Mouse (Mus musculus): ENCODE measurements around the gene Nmb. TPM values are rescaled to one million over a fixed set of nuclear protein-coding genes. Genes with fewer than 3 reads are reported as not detected.

Nmb gene
- polyA plus RNA-seq (2015; fragmentation: Nextera tagmentation; extraction: Ambion mirVana) = 5.8 and 9.8 TPM in 2 replicates

GRCm38 (mm10) chr7:80904921-80905515, at the start of gene Nmb:
Gene Nmb, minus strand, starts transcription at chr7:80905076.

DNA sequence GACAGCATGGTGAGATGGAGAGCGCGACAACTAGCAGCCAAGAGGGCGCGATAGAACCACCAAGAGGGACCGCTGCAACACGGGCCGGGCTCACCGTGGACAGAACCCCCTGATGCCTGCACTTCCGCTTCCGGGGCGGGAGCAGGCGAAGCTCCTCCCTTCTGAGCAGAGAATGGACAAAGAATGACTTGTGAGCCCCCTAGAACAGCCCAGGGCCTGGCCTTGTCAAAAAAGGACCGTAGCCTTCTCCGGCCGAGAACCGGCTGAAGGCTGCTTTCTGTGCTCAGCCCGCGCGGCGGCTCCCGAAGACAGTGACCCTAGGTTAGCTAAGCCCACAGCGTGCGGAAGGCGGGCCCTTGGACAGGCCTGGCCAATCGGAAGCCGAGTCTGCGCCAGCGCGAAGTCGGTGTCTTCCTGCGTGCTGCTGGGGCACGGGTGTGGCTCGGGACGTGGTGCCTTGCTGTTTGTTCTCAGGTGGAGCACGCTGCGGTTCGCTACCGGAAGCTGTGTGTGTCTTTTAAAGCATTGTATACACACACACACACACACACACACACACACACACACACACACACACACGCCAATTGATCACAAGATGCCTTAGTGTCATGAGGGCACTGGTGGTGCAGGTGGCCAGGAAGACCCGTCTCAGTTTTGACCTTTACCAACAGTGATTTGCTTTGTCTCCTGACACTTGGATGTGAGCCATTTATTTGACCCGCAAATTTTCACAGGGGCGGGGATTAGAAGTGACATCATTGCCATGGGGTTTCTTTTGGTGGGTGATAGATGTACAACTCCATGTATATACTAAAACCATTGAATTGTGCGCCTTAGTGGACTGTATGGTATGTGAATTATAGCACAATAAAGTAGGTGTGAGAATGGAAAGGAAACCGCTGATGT, 42.8 kb upstream of the Nmb start, which contains the start of gene Sec11a:
TSS of gene Sec11a (minus strand) at position 336 of the 906 bp plus-strand sequence.

GRCm38 (mm10) chr7:80900944-80901501, 3.9 kb downstream of the Nmb start, which contains the start of gene Wdr73:
Gene Wdr73, minus strand, starts transcription at chr7:80901269.

DNA sequence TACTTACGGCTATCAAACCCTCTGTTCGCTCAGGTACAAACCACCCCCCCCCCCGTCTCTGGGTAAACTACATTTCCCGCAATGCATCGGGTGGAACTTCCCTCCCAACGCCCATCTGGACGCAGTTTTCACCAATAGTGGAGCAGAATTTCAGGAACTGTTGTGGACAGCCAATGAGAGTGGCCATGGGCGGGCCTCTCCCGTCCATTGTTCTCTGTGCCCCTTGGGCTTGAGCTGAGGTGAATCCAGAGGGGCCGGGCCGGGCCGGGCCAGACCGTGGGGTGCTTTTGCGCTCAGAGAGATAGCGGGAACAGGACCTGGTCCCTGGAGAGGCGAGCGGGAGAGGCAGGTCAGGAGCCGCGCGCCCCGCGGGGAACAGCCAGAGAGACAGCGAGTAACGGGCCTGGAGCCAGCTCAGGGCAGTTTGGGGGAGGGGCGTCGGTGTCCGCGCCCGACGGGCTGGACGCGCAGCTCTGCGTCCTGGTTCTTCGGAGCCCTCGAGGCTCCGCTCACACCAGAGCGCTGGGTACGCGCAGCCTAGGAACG, 44.1 kb downstream of the Nmb start, which contains the start of gene Zscan2:
TSS of gene Zscan2 (plus strand) at position 192 of the 546 bp plus-strand sequence.

Other genes starting within 250 kb of the Nmb start
- gene Crtc3, start 216.2 kb downstream of the Nmb start, polyA plus RNA-seq (2015; fragmentation: Nextera tagmentation; extraction: Ambion mirVana) = 20.7 and 27.6 TPM in 2 replicates
- gene Iqgap1, start 79.1 kb downstream of the Nmb start, polyA plus RNA-seq (2015; fragmentation: Nextera tagmentation; extraction: Ambion mirVana) = 30.3 and 38.1 TPM in 2 replicates
- gene Zscan2, start 44.2 kb downstream of the Nmb start, polyA plus RNA-seq (2015; fragmentation: Nextera tagmentation; extraction: Ambion mirVana) = 1.4 and 1.9 TPM in 2 replicates
- gene Wdr73, start 3.8 kb downstream of the Nmb start, polyA plus RNA-seq (2015; fragmentation: Nextera tagmentation; extraction: Ambion mirVana) = 26.1 and 29.0 TPM in 2 replicates
- 222 and 224 TPM in 2 replicates for gene Sec11a, start 42.7 kb upstream of the Nmb start, polyA plus RNA-seq (2015; fragmentation: Nextera tagmentation; extraction: Ambion mirVana)
- 7.1 and 9.6 TPM in 2 replicates for gene Zfp592, start 88.6 kb upstream of the Nmb start, polyA plus RNA-seq (2015; fragmentation: Nextera tagmentation; extraction: Ambion mirVana)
- 0.22 TPM in 1 of 2 replicates, not detected in the other for gene Alpk3, start 152.5 kb upstream of the Nmb start, polyA plus RNA-seq (2015; fragmentation: Nextera tagmentation; extraction: Ambion mirVana)
- gene Slc28a1, start 209.7 kb upstream of the Nmb start, polyA plus RNA-seq (2015; fragmentation: Nextera tagmentation; extraction: Ambion mirVana) = not detected in 2 replicates